Mouse (Mus musculus) embryonic facial prominence, embryonic 12.5 days (tissue): Measurements from ENCODE around the gene Lifr. TPM values are rescaled to one million over a fixed set of nuclear protein-coding genes. Genes with fewer than 3 reads are reported as not detected.

Source experiments
- ATAC-seq: fragments of 200-750 bp; cut with Nextera tagmentation; 2 replicates; pipeline ENCODE4 v1.8.0; 2017; ENCODE audit not compliant: insufficient number of reproducible peaks, insufficient read depth, low FRiP score, low TSS enrichment
- H3K27ac ChIP-seq: fragments of 300-500 bp; sonication (generic); 2 replicates; pipeline ENCODE4 v1.5.1; 2016; ENCODE audit warnings: mild to moderate bottlenecking
- H3K27me3 ChIP-seq: fragments of 300-500 bp; sonication (generic); 2 replicates; pipeline ENCODE4 v1.6.1; 2016; ENCODE audit warnings: mild to moderate bottlenecking, moderate library complexity
- H3K36me3 ChIP-seq: fragments of 300-500 bp; sonication (generic); 2 replicates; pipeline ENCODE4 v1.6.1; 2016; ENCODE audit warnings: mild to moderate bottlenecking
- H3K4me1 ChIP-seq: fragments of 300-500 bp; sonication (generic); 2 replicates; pipeline ENCODE4 v1.6.1; 2016
- H3K4me2 ChIP-seq: fragments of 300-500 bp; sonication (generic); replicated peaks from 2 replicates; pipeline ENCODE4 v1.6.1; 2016; ENCODE audit warnings: mild to moderate bottlenecking, moderate library complexity
- H3K4me3 ChIP-seq: fragments of 300-500 bp; sonication (generic); 2 replicates; pipeline ENCODE4 v1.5.1; 2016; ENCODE audit warnings: mild to moderate bottlenecking
- H3K9ac ChIP-seq: fragments of 300-500 bp; sonication (generic); 2 replicates; pipeline ENCODE4 v1.6.1; 2016; ENCODE audit warnings: mild to moderate bottlenecking, moderate library complexity
- H3K9me3 ChIP-seq: fragments of 300-500 bp; sonication (generic); 2 replicates; pipeline ENCODE4 v1.6.1; 2016; ENCODE audit warnings: mild to moderate bottlenecking, moderate library complexity
- WGBS: fragments of 180-500 bp; shearing (Covaris S2); methylation state at CpG from one replicate; pipeline ENCODE4 v1.1.7; 2016; 5-methylcytosine and 5-hydroxymethylcytosine counted together
- polyA plus RNA-seq: library from polyadenylated mRNA; unstranded; fragments of >200 nt; fragmentation: Nextera tagmentation; extraction: Ambion mirVana; gene quantifications from 2 replicates; pipeline ENCODE4 v1.2.1, GENCODE M21; 2016

Lifr gene
- polyA plus RNA-seq, 1 experiment from 2014 or later = 17.5 TPM

- Histone ChIP-seq H3K36me3 (peaks cover 14% of the 10 kb centered on the region), H3K4me1 (no peaks in the 10 kb centered on the region), H3K27ac (no peak overlapping the region), H3K27me3 (no peaks in the 10 kb centered on the region), H3K9ac (no peak overlapping the region), H3K9me3 (no peaks in the 10 kb centered on the region), H3K4me3 (no peak overlapping the region), H3K4me2 (no peak overlapping the region)
- no peak for ATAC-seq
- 36% methylated on average over 11 of the region's 11 CpGs for WGBS
Observed at GRCm38 (mm10) chr15:7167906-7168532, 77.6 kb downstream of the Lifr start.

DNA sequence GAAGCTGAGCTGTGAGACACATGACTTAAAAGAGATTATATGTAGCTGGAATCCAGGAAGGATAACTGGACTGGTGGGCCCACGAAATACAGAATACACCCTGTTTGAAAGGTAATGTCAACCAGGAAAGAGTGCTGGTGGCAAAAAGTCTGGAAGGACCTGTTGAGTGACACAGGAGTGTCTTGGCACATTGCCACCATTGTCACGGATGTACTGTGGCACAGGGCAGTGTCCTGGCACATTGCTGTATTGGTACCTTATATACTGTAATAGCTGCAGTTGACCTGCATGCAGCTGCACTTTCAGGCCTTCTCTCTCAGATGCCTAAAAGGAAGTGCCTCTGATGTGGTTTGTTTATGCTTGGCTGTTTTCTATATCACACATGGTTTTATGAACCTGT is 82.5 kb downstream of the Lifr start:
- WGBS = 82% methylated on average over 2 of the region's 2 CpGs
- no peak for ATAC-seq

GRCm38 (mm10) chr15:7173346-7173745 is 82.9 kb downstream of the Lifr start:
- H3K27ac ChIP-seq = no peak overlapping the region
- no peak overlapping the region for H3K4me3 ChIP-seq
- no peaks in the 10 kb centered on the region for H3K27me3 ChIP-seq
- H3K9ac ChIP-seq = no peak overlapping the region
- no peaks in the 10 kb centered on the region for H3K4me1 ChIP-seq
- 87% methylated on average over 7 of the region's 7 CpGs for WGBS
- ATAC-seq = no peak
- peaks cover 6% of the 10 kb centered on the region; the same call in 1 of the 2 replicates for H3K36me3 ChIP-seq
- H3K4me2 ChIP-seq = no peak overlapping the region
- H3K9me3 ChIP-seq = no peaks in the 10 kb centered on the region

More for the DNA sequence above, 82.5 kb downstream of the Lifr start:
- no peak overlapping the region for H3K9ac ChIP-seq
- H3K27ac ChIP-seq = no peak overlapping the region
- H3K4me1 ChIP-seq = no peaks in the 10 kb centered on the region
- H3K4me3 ChIP-seq = no peak overlapping the region
- H3K36me3 ChIP-seq = peaks cover 6% of the 10 kb centered on the region; the same call in 1 of the 2 replicates
- no peaks in the 10 kb centered on the region for H3K27me3 ChIP-seq
- no peaks in the 10 kb centered on the region for H3K9me3 ChIP-seq
- H3K4me2 ChIP-seq = no peak overlapping the region

DNA sequence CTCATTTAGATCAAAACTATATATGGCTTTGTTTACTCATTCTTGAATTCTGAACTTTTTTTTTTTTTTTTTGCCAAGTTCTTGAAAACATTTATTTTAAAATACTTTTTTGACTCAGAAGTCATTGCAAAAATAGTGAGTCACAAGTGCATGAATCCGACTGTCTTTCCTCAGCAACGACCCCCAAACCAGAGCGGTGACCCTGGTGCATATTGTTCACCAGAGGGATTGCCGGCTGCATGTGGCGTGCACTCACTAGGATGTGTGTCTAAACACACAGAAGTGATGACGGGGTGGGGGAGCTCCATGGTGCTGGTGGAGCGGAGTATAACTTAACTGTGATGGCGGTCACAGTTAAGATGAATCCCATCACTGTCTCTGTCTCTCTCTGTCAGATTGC is 83.4 kb downstream of the Lifr start:
- ATAC-seq = no peak
- WGBS = 87% methylated on average over 8 of the region's 8 CpGs
- no peak overlapping the region for H3K27ac ChIP-seq
- H3K4me1 ChIP-seq = no peaks in the 10 kb centered on the region
- no peaks in the 10 kb centered on the region for H3K9me3 ChIP-seq
- H3K36me3 ChIP-seq = peaks cover 6% of the 10 kb centered on the region; the same call in 1 of the 2 replicates
- H3K9ac ChIP-seq = no peak overlapping the region
- H3K4me3 ChIP-seq = no peak overlapping the region
- H3K27me3 ChIP-seq = no peaks in the 10 kb centered on the region
- H3K4me2 ChIP-seq = no peak overlapping the region

DNA sequence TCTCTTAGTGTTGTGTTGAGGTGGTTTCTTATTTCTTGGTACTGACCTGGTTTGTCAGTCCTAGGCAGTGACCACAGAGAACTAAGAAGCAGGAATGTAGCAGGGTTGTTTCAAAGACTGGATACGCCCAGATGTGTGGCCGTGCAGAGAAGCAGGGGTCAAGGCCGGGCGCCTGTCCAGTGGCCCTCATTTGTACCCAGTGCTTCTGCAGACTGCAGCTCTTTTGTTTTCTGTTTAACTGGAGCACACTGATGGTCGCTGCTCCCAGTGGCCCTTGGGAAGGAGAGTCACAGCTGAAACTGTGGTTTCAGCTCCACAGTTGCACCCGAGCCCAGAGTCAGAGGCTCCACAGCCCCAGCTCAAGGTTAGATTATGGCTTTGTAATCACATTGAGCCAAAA is 90.2 kb downstream of the Lifr start:
- no peak for ATAC-seq
- Histone ChIP-seq H3K9me3 (no peaks in the 10 kb centered on the region), H3K4me3 (no peak overlapping the region), H3K9ac (no peak overlapping the region), H3K4me2 (no peak overlapping the region), H3K27ac (no peak overlapping the region), H3K4me1 (0 out of 2 replicates have a peak, but pooled peaks cover 3% of the 10 kb centered on the region), H3K27me3 (no peaks in the 10 kb centered on the region), H3K36me3 (peaks cover 18% of the 10 kb centered on the region)
- 42% methylated on average over 6 of the region's 6 CpGs for WGBS

GRCm38 (mm10) chr15:7187682-7188081 is 97.3 kb downstream of the Lifr start:
- peaks cover 42% of the 10 kb centered on the region for H3K36me3 ChIP-seq

DNA sequence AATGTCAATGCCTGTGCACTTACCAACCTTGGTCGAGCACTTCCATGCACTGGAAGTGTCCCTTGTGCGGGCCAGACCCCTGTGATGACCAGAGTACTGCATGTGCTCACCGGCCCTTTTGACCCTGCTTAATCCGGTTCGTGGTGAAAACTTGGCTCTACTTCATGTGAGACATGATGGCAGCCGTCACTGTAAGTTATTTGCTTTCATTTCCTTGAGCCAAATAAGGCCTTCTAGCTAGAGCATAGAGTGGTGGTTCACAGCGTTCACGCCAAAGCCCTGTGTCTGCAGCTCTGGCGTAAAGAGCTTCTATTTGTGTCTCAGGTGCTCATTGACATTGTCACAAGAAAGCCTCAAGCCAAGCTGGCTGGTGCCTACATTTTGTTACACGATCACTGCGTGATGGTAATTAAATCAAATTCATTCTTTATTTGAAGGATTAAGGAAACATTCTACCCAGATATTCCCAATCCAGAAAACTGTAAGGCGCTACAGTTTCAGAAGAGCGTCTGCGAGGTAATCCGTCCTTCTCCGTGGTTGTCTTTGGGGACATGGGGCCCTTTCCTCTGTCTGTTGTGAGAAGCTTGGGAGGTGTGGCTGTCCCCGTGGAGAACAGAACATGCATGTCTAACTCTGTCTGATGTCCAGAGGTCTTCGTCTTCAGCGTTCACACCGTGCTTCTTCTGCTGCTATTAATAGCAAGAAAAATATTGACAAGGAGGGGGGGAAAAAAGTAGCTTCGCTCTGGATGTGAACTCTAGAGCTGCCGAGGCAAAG is 99.5 kb downstream of the Lifr start:
- no peak overlapping the region for H3K4me2 ChIP-seq
- H3K4me1 ChIP-seq = peaks cover 18% of the 10 kb centered on the region
- no peaks in the 10 kb centered on the region for H3K27me3 ChIP-seq
- H3K27ac ChIP-seq = no peak overlapping the region
- no peak for ATAC-seq
- peaks cover 41% of the 10 kb centered on the region for H3K36me3 ChIP-seq
- H3K4me3 ChIP-seq = no peak overlapping the region
- no peak overlapping the region; the same call in 1 of the 2 replicates for H3K9ac ChIP-seq
- H3K9me3 ChIP-seq = no peaks in the 10 kb centered on the region
- WGBS = 87% methylated on average over 22 of the region's 22 CpGs

More at GRCm38 (mm10) chr15:7187682-7188081, 97.3 kb downstream of the Lifr start:
- H3K27me3 ChIP-seq = no peaks in the 10 kb centered on the region
- no peak overlapping the region for H3K4me3 ChIP-seq
- WGBS = 89% methylated on average over 6 of the region's 6 CpGs
- no peak for ATAC-seq
- H3K4me2 ChIP-seq = no peak overlapping the region
- no peaks in the 10 kb centered on the region for H3K4me1 ChIP-seq
- no peak overlapping the region for H3K27ac ChIP-seq
- H3K9ac ChIP-seq = no peak overlapping the region
- H3K9me3 ChIP-seq = no peaks in the 10 kb centered on the region

DNA sequence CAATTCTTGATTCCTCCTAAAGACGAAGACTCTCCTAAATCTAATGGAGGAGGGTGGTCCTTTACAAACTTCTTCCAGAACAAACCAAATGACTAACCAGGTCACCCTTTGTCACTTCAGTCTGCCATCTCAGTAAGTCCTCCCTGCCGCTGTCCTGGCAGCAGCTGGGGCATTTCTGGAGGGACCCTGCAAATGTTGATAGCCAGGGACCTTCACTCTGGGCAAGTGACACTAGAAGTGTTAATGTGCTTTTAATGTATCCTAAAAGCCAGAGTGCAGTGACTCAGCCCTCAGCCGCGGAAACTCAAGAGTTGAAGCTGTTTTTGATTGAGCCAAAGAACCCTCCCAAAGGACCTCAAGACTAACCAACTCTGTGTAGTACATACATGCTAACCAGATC is 100.7 kb downstream of the Lifr start:
- no peak overlapping the region for H3K4me3 ChIP-seq
- H3K27me3 ChIP-seq = no peaks in the 10 kb centered on the region
- ATAC-seq = no peak
- H3K27ac ChIP-seq = no peak overlapping the region
- no peak overlapping the region for H3K9ac ChIP-seq
- H3K4me2 ChIP-seq = no peak overlapping the region
- peaks cover 31% of the 10 kb centered on the region for H3K36me3 ChIP-seq
- H3K9me3 ChIP-seq = no peaks in the 10 kb centered on the region
- 71% methylated on average over 4 of the region's 4 CpGs for WGBS
- peaks cover 27% of the 10 kb centered on the region for H3K4me1 ChIP-seq

- H3K9me3 ChIP-seq = no peaks in the 10 kb centered on the region
- H3K4me3 ChIP-seq = no peak overlapping the region
- no peak for ATAC-seq
- H3K4me2 ChIP-seq = no peak overlapping the region
- peaks cover 22% of the 10 kb centered on the region; the same call in 1 of the 2 replicates for H3K36me3 ChIP-seq
- H3K27me3 ChIP-seq = no peaks in the 10 kb centered on the region
- H3K9ac ChIP-seq = no peak overlapping the region
- H3K4me1 ChIP-seq = peaks cover 29% of the 10 kb centered on the region
- no peak overlapping the region for H3K27ac ChIP-seq
- WGBS = 92% methylated on average over 2 of the region's 2 CpGs
Observed at GRCm38 (mm10) chr15:7192582-7192981, 102.2 kb downstream of the Lifr start.

DNA sequence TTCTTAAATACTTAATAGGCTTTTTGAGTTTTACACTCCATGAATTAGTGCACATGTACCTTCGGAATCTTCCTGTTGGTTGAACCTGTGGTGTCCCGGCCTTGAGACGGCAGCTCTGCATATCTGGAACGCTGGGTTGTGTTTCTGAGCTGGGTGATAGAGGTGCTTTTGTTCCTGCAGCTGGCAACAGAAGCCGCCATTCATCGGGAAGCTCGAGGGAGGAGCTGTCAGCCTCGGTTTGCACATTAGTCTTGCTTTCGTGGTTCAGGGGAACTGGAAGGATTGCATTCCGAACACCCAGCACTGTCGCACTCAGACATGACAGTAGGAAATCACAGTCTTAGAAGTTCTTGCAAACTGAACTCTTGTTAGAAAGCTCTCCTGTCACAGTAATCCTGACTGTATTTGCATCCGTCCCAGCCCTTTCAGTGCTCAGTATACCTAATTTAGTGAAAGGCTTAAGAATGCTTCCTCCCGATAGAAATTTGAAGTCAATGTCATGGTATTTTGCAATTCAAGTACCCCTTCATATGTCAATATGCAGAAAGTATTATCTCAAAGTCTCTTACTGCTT is 103.8 kb downstream of the Lifr start:
- H3K4me2 ChIP-seq = peak overlapping the region; percentile 3; the same call in 1 of the 2 replicates
- peak overlapping the region; percentile 42 for H3K27ac ChIP-seq
- 0 out of 2 replicates have a peak, but pooled peaks have one; percentile 38 for ATAC-seq
- H3K9me3 ChIP-seq = no peaks in the 10 kb centered on the region
- H3K4me3 ChIP-seq = no peak overlapping the region
- peaks cover 22% of the 10 kb centered on the region; the same call in 1 of the 2 replicates for H3K36me3 ChIP-seq
- no peak overlapping the region for H3K9ac ChIP-seq
- H3K4me1 ChIP-seq = peaks cover 29% of the 10 kb centered on the region
- WGBS = 9% methylated on average over 13 of the region's 13 CpGs
- no peaks in the 10 kb centered on the region for H3K27me3 ChIP-seq

DNA sequence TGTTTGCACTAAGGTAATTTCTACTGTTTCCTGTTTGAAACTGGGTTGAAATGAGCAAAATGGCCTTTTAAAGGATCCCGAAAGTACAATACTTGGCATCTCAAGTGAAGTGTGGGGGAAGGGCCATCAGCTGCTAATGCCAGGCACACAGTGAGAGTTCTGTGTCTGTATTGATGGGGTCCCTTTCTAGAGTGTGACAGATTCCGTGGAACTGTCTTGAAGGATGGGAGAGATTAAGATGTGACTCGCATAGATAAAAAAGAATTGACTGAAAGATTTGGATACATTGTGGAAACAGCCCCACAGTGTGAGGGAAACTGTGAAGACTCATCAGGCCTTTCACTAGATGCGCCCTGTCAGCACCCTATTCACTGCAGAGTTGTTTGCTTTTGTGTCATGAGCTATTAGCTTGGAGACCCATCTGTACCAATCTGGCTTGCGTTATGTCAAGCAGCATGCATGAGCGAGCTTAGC is 104.4 kb downstream of the Lifr start:
- H3K27me3 ChIP-seq = no peaks in the 10 kb centered on the region
- H3K27ac ChIP-seq = no peak overlapping the region
- peaks cover 18% of the 10 kb centered on the region; the same call in 1 of the 2 replicates for H3K36me3 ChIP-seq
- H3K4me1 ChIP-seq = peaks cover 29% of the 10 kb centered on the region
- no peak overlapping the region for H3K4me3 ChIP-seq
- ATAC-seq = no peak
- H3K4me2 ChIP-seq = no peak overlapping the region
- H3K9ac ChIP-seq = no peak overlapping the region
- WGBS = 32% methylated on average over 6 of the region's 6 CpGs
- H3K9me3 ChIP-seq = no peaks in the 10 kb centered on the region
